Mouse (Mus musculus) kidney, embryonic 14.5 days (tissue): ENCODE measurements around the gene Tle3. TPM values are rescaled to one million over a fixed set of nuclear protein-coding genes. Genes with fewer than 3 reads are reported as not detected.

Source experiments
- ATAC-seq: fragments of 200-750 bp; cut with Nextera tagmentation; 2 replicates; pipeline ENCODE4 v1.8.0; 2017; ENCODE audit warnings: moderate number of reproducible peaks, mild to moderate bottlenecking, moderate TSS enrichment, moderate library complexity; ENCODE audit not compliant: low FRiP score, low TSS enrichment
- H3K27ac ChIP-seq: fragments of 300-500 bp; sonication (generic); 2 replicates; pipeline ENCODE4 v1.5.1; 2014; ENCODE audit warnings: low read depth, mild to moderate bottlenecking, low read length, moderate library complexity, mixed read lengths
- H3K27me3 ChIP-seq: fragments of 300-500 bp; sonication (generic); 2 replicates; pipeline ENCODE4 v1.6.1; 2014; ENCODE audit warnings: mild to moderate bottlenecking, low read length; ENCODE audit not compliant: control insufficient read depth, insufficient read depth
- H3K36me3 ChIP-seq: fragments of 300-500 bp; sonication (generic); 2 replicates; pipeline ENCODE4 v1.6.1; 2014; ENCODE audit warnings: low read length, mixed read lengths; ENCODE audit not compliant: control insufficient read depth, insufficient read depth
- H3K4me1 ChIP-seq: fragments of 300-500 bp; sonication (generic); 2 replicates; pipeline ENCODE4 v1.6.1; 2014; ENCODE audit warnings: low read length, mixed read lengths; ENCODE audit not compliant: control insufficient read depth, insufficient read depth
- H3K4me2 ChIP-seq: fragments of 300-500 bp; sonication (generic); replicated peaks from 2 replicates; pipeline ENCODE4 v1.6.1; 2014; ENCODE audit warnings: low read depth, mild to moderate bottlenecking, low read length
- H3K4me3 ChIP-seq: fragments of 300-500 bp; sonication (generic); 2 replicates; pipeline ENCODE4 v1.5.1; 2014; ENCODE audit warnings: mild to moderate bottlenecking, low read length
- H3K9ac ChIP-seq: fragments of 300-500 bp; sonication (generic); 2 replicates; pipeline ENCODE4 v1.6.1; 2014; ENCODE audit warnings: low read depth, mild to moderate bottlenecking, low read length, moderate library complexity
- H3K9me3 ChIP-seq: fragments of 300-500 bp; sonication (generic); 2 replicates; pipeline ENCODE4 v1.6.1; 2016; ENCODE audit warnings: low read length; ENCODE audit not compliant: control insufficient read depth
- WGBS: fragments of 180-500 bp; shearing (Covaris S2); extraction: QIAGEN DNeasy Blood & Tissue Kit; methylation state at CpG from one replicate; pipeline ENCODE4 v1.1.7; 2014; 5-methylcytosine and 5-hydroxymethylcytosine counted together
- polyA plus RNA-seq: library from polyadenylated mRNA; unstranded; fragments of >200 nt; fragmentation: Nextera tagmentation; extraction: Ambion mirVana; gene quantifications from 2 replicates; pipeline ENCODE4 v1.2.1, GENCODE M21; 2014

Gene Tle3
- 29.6 and 33.7 TPM in 2 replicates for polyA plus RNA-seq

- H3K4me1 ChIP-seq, result peaks cover 59% of the 10 kb centered on the region
- peaks cover 7% of the 10 kb centered on the region; the same call in 1 of the 2 replicates for H3K36me3 ChIP-seq
- no peaks in the 10 kb centered on the region for H3K9me3 ChIP-seq
- peak within 1 kb of the TSS; percentile 96 for H3K4me3 ChIP-seq
- H3K27ac ChIP-seq, result peak within 1 kb of the TSS; percentile 98
- no peaks in the 10 kb centered on the region for H3K27me3 ChIP-seq
- H3K4me2 ChIP-seq, result peak within 1 kb of the TSS; percentile 95
- under 1% methylated on average over 35 of the region's 35 CpGs for WGBS
- ATAC-seq, result peak; percentile 72
- peak within 1 kb of the TSS; percentile 96 for H3K9ac ChIP-seq
These were observed at the start of gene Tle3 for GRCm38 (mm10) chr9:61371755-61372509. Tle3 (plus strand) TSS chr9:61372366.

GRCm38 (mm10) chr9:61323221-61323620, 48.9 kb upstream of the Tle3 start:
- H3K9me3 ChIP-seq, result no peaks in the 10 kb centered on the region
- no peak overlapping the region for H3K4me2 ChIP-seq
- no peak overlapping the region for H3K9ac ChIP-seq
- no peak overlapping the region for H3K27ac ChIP-seq
- no peak for ATAC-seq
- H3K4me1 ChIP-seq, result peaks cover 18% of the 10 kb centered on the region
- WGBS, result 85% methylated on average over 5 of the region's 5 CpGs
- peaks cover 11% of the 10 kb centered on the region for H3K27me3 ChIP-seq
- no peaks in the 10 kb centered on the region for H3K36me3 ChIP-seq
- H3K4me3 ChIP-seq, result no peak overlapping the region

- ATAC-seq, result no peak
- Histone ChIP-seq H3K4me3 (no peak overlapping the region), H3K4me2 (no peak overlapping the region), H3K9ac (no peak overlapping the region), H3K27me3 (peaks cover 13% of the 10 kb centered on the region), H3K9me3 (no peaks in the 10 kb centered on the region), H3K4me1 (peaks cover 18% of the 10 kb centered on the region), H3K27ac (no peak overlapping the region), H3K36me3 (no peaks in the 10 kb centered on the region)
- WGBS, result 62% methylated on average over 3 of the region's 3 CpGs
These were observed 48.3 kb upstream of the Tle3 start for GRCm38 (mm10) chr9:61323879-61324278.

DNA sequence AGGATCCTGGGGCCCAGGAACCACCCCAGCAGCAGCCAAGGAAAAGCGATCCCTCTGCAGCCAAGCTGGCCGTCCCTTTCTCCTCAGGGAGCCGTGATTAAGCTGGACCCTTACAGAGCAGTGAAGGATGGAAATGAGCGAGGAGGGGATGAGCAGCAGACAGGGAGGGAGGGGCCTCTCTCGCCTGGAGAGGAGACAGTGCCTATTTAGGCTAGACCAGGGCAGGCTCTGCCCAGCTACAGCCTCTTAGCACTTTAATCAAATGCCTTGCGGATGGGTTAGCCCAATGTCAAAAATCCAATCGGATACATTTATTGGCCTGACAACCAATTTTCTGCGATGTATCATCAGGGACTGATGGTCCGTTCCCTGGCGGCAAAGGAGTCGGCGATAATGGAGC, 47.8 kb upstream of the Tle3 start:
- WGBS, result 16% methylated on average over 12 of the region's 12 CpGs
- H3K9me3 ChIP-seq, result no peaks in the 10 kb centered on the region
- no peak overlapping the region for H3K4me2 ChIP-seq
- peaks cover 18% of the 10 kb centered on the region for H3K4me1 ChIP-seq
- peaks cover 13% of the 10 kb centered on the region for H3K27me3 ChIP-seq
- no peak overlapping the region for H3K9ac ChIP-seq
- ATAC-seq, result no peak
- no peak overlapping the region for H3K27ac ChIP-seq
- H3K4me3 ChIP-seq, result no peak overlapping the region
- no peaks in the 10 kb centered on the region for H3K36me3 ChIP-seq

- no peak overlapping the region for H3K4me2 ChIP-seq
- H3K9me3 ChIP-seq, result no peaks in the 10 kb centered on the region
- no peak overlapping the region for H3K27ac ChIP-seq
- H3K36me3 ChIP-seq, result no peaks in the 10 kb centered on the region
- H3K27me3 ChIP-seq, result peaks cover 13% of the 10 kb centered on the region
- H3K9ac ChIP-seq, result no peak overlapping the region
- WGBS, result 23% methylated on average over 2 of the region's 2 CpGs
- peaks cover 18% of the 10 kb centered on the region for H3K4me1 ChIP-seq
- H3K4me3 ChIP-seq, result no peak overlapping the region
- ATAC-seq, result no peak
These were observed 47.2 kb upstream of the Tle3 start for GRCm38 (mm10) chr9:61325012-61325411.

GRCm38 (mm10) chr9:61325931-61326351, 46.2 kb upstream of the Tle3 start:
- Histone ChIP-seq H3K4me2 (no peak overlapping the region), H3K9me3 (no peaks in the 10 kb centered on the region), H3K27me3 (peaks cover 13% of the 10 kb centered on the region), H3K4me3 (no peak overlapping the region), H3K27ac (no peak overlapping the region), H3K4me1 (peaks cover 18% of the 10 kb centered on the region), H3K9ac (no peak overlapping the region), H3K36me3 (no peaks in the 10 kb centered on the region)
- WGBS, result 26% methylated on average over 7 of the region's 7 CpGs
- ATAC-seq, result no peak

DNA sequence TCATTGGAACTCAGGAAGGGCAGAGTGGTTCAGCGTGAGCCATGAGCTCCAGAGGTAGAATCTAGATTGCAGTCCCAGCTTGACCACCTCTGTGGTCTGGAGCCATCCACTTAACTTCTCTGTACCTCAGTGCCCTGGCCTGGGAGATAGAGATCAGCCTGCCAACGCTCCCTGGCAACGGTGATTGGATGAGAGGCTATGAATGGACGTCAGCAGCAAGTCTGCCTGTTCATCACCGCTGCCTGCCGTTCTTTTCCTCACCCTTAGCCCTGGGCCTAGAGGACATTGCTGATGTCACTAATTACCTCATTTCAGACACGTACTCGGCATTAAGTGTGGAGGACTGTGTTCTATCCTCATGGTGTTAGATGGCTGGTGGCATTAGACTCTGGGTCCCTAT, 45.2 kb upstream of the Tle3 start:
- Histone ChIP-seq H3K4me1 (peaks cover 14% of the 10 kb centered on the region), H3K4me3 (no peak overlapping the region), H3K36me3 (no peaks in the 10 kb centered on the region), H3K27ac (no peak overlapping the region), H3K4me2 (no peak overlapping the region), H3K9ac (no peak overlapping the region), H3K27me3 (peaks cover 9% of the 10 kb centered on the region), H3K9me3 (no peaks in the 10 kb centered on the region)
- 78% methylated on average over 8 of the region's 8 CpGs for WGBS
- no peak for ATAC-seq

DNA sequence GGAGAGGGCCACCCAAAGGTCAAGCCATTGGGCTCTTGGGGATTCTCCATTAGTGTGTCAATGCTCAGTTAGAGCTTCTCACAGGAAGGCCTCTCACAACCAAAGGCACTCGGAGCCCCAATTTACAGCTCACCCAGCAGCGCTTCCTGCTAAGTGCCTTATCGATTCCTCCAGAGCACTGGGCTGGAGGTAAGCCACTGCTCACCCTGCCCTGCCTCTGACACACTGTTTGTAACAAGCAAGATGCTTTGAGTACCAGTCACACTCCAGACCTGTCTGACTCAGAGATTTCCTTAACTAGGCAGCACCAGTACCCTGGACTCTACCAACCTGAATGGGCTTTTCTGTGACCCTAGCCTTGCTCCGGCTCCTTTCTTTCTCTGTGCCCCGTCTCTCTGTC, 44.0 kb upstream of the Tle3 start:
- Histone ChIP-seq H3K9ac (no peak overlapping the region), H3K4me1 (peaks cover 13% of the 10 kb centered on the region), H3K4me2 (no peak overlapping the region), H3K27ac (no peak overlapping the region), H3K4me3 (no peak overlapping the region), H3K36me3 (no peaks in the 10 kb centered on the region), H3K27me3 (peaks cover 9% of the 10 kb centered on the region), H3K9me3 (no peaks in the 10 kb centered on the region)
- WGBS, result 84% methylated on average over 5 of the region's 5 CpGs
- ATAC-seq, result no peak

- no peaks in the 10 kb centered on the region for H3K9me3 ChIP-seq
- no peaks in the 10 kb centered on the region for H3K36me3 ChIP-seq
- no peak overlapping the region for H3K9ac ChIP-seq
- no peak overlapping the region for H3K4me3 ChIP-seq
- no peak for ATAC-seq
- H3K4me1 ChIP-seq, result peaks cover 9% of the 10 kb centered on the region; the same call in 1 of the 2 replicates
- 85% methylated on average over 9 of the region's 9 CpGs for WGBS
- H3K27me3 ChIP-seq, result peaks cover 12% of the 10 kb centered on the region; the same call in 1 of the 2 replicates
- no peak overlapping the region for H3K4me2 ChIP-seq
- no peak overlapping the region for H3K27ac ChIP-seq
These were observed 41.4 kb upstream of the Tle3 start for GRCm38 (mm10) chr9:61330747-61331146.
